Mouse (Mus musculus) forebrain, embryonic 16.5 days (tissue): ENCODE data around the gene Foxo3. TPM values are rescaled to one million over a fixed set of nuclear protein-coding genes. Genes with fewer than 3 reads are reported as not detected.

ENCODE experiments used
- ATAC-seq: fragments of 200-750 bp; cut with Nextera tagmentation; 2 replicates; pipeline ENCODE4 v1.8.0; 2017; ENCODE audit warnings: mild to moderate bottlenecking, moderate library complexity
- H3K27ac ChIP-seq: fragments of 300-500 bp; sonication (generic); 2 replicates; pipeline ENCODE4 v1.5.1; 2014; ENCODE audit warnings: low read length, control low read depth
- H3K27me3 ChIP-seq: fragments of 300-500 bp; sonication (generic); replicated peaks from 2 replicates; pipeline ENCODE4 v1.6.1; 2014; ENCODE audit warnings: low read length; ENCODE audit not compliant: control insufficient read depth, insufficient read depth
- H3K36me3 ChIP-seq: fragments of 300-500 bp; sonication (generic); 2 replicates; pipeline ENCODE4 v1.6.1; 2014; ENCODE audit not compliant: control insufficient read depth, insufficient read depth
- H3K4me1 ChIP-seq: fragments of 300-500 bp; sonication (generic); replicated peaks from 2 replicates; pipeline ENCODE4 v1.6.1; 2014; ENCODE audit warnings: low read length; ENCODE audit not compliant: control insufficient read depth, insufficient read depth
- H3K4me2 ChIP-seq: fragments of 300-500 bp; sonication (generic); 2 replicates; pipeline ENCODE4 v1.6.1; 2014; ENCODE audit warnings: mild to moderate bottlenecking, low read length, control low read depth
- H3K4me3 ChIP-seq: fragments of 300-500 bp; sonication (generic); replicated peaks from 2 replicates; pipeline ENCODE4 v1.5.1; 2014; ENCODE audit warnings: mild to moderate bottlenecking, low read length, control low read depth
- H3K9ac ChIP-seq: fragments of 300-500 bp; sonication (generic); replicated peaks from 2 replicates; pipeline ENCODE4 v1.6.1; 2014; ENCODE audit warnings: low read depth, low read length, control low read depth
- H3K9me3 ChIP-seq: fragments of 300-500 bp; sonication (generic); 2 replicates; pipeline ENCODE4 v1.6.1; 2016; ENCODE audit warnings: low read length; ENCODE audit not compliant: control insufficient read depth
- WGBS: fragments of 180-500 bp; shearing (Covaris S2); extraction: QIAGEN DNeasy Blood & Tissue Kit; methylation state at CpG from one replicate; pipeline ENCODE4 v1.1.7; 2014; 5-methylcytosine and 5-hydroxymethylcytosine counted together
- polyA plus RNA-seq: library from polyadenylated mRNA; unstranded; fragments of >200 nt; fragmentation: Nextera tagmentation; extraction: Ambion mirVana; gene quantifications from 2 replicates; pipeline ENCODE4 v1.2.1, GENCODE M21; 2015

Gene Foxo3
- 4.7 and 4.8 TPM in 2 replicates for polyA plus RNA-seq

DNA sequence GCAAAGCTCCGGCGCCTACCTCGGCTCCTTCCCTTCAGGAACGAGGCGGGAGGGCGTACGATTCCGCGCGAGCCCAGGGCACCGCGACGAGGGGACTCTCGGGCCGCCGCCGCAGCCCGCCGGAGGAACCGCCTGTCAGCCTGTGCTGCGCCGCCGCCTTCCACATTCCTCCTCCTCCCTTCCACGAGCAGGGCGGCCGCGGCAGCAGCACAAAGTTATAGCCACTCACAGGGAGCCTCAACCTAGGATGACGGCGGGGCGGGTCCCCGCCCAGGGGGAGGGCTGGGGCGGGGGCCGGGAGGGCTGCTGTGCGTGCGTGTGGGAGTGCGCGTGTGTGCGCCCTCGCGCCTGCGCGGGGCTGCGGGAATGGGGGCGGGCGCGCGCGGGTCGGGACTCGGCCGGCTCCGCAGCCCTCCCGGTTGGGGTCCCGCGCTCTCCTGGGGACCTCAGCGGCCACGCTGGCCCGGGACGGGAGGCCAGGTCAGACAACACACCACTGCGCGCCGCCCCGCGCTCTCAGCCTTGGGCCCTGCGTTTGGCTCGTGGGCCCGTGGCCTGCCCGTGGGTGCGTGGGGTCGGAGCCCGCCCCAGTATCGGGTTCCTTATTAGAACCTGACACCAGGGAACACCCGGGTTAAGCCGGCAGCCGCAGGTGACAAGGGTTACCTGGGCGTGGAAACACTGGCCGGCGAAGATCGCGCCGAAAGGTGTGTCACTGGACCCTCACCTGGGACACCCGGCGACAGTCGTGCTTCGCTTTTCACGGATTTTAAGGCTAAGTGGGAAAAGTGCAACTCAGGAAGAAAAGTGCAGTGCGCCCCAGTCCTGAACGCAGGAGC lies at the start of gene Foxo3:
Gene Foxo3 (minus strand): TSS at position 249 of the 839 bp plus-strand sequence.
- H3K4me1 ChIP-seq: peaks cover 30% of the 10 kb centered on the region
- ATAC-seq: peak; percentile 76
- WGBS: under 1% methylated on average over 75 of the region's 88 CpGs
- H3K4me2 ChIP-seq: peak within 1 kb of the TSS; percentile 96
- peaks cover 2% of the 10 kb centered on the region; the same call in 1 of the 2 replicates for H3K27me3 ChIP-seq
- peak within 1 kb of the TSS; percentile 90 for H3K4me3 ChIP-seq
- H3K9me3 ChIP-seq: no peaks in the 10 kb centered on the region
- H3K36me3 ChIP-seq: no peaks in the 10 kb centered on the region
- H3K9ac ChIP-seq: peak within 1 kb of the TSS; percentile 77
- H3K27ac ChIP-seq: peak within 1 kb of the TSS; percentile 99

DNA sequence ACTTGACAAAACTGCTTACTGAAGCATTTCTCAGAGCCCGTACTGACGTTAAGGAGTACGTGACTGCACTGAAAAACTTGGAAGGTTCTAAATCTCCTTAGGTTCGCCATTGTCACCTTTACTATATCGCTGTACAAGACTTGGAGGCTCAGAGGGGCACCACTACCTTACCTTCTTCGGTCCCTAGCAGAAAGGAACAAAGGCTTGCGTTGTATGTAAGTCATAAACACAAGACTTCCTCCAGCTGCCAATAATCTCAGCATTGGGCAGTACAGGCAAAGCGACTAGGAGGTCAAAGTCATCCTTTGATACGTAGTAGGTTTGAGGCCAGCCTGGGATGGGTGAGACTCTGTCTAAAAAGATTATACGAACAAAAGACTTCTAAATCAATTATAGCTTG lies 48.8 kb upstream of the Foxo3 start:
- Histone ChIP-seq H3K4me3 (no peak overlapping the region), H3K27ac (no peak overlapping the region), H3K36me3 (no peaks in the 10 kb centered on the region), H3K9me3 (no peaks in the 10 kb centered on the region), H3K4me1 (no peaks in the 10 kb centered on the region), H3K4me2 (no peak overlapping the region), H3K9ac (no peak overlapping the region), H3K27me3 (no peaks in the 10 kb centered on the region; the same call in 1 of the 2 replicates)
- ATAC-seq: no peak
- 68% methylated on average over 10 of the region's 10 CpGs for WGBS

DNA sequence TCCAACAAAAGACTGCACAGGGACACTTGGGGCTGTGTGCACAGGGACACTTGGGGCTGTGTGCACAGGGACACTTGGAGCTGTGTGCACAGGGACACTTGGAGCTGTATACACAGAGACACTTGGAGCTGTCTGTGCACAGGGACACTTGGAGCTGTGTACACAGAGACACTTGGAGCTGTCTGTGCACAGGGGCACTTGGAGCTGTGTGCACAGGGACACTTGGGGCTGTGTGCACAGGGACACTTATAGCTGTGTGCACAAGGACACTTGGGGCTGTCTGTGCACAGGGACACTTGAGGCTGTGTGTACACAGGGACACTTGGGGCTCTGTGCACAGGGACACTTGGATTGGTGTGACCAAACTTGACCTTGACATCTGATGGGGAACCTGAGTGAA lies 47.4 kb upstream of the Foxo3 start:
- Histone ChIP-seq H3K36me3 (no peaks in the 10 kb centered on the region), H3K4me2 (no peak overlapping the region), H3K4me1 (no peaks in the 10 kb centered on the region), H3K4me3 (no peak overlapping the region), H3K27ac (no peak overlapping the region), H3K27me3 (no peaks in the 10 kb centered on the region; the same call in 1 of the 2 replicates), H3K9me3 (no peaks in the 10 kb centered on the region), H3K9ac (no peak overlapping the region)
- ATAC-seq: no peak

- Histone ChIP-seq H3K4me1 (peaks cover 4% of the 10 kb centered on the region; the same call in 1 of the 2 replicates), H3K9me3 (no peaks in the 10 kb centered on the region), H3K27me3 (no peaks in the 10 kb centered on the region), H3K4me2 (no peak overlapping the region), H3K27ac (no peak overlapping the region), H3K9ac (no peak overlapping the region), H3K4me3 (no peak overlapping the region), H3K36me3 (no peaks in the 10 kb centered on the region)
- ATAC-seq: no peak
- 87% methylated on average over 22 of the region's 22 CpGs for WGBS
These were observed 36.7 kb upstream of the Foxo3 start for GRCm38 (mm10) chr10:42313222-42313786.

- H3K27me3 ChIP-seq: no peaks in the 10 kb centered on the region
- peaks cover 6% of the 10 kb centered on the region; the same call in 1 of the 2 replicates for H3K4me1 ChIP-seq
- H3K27ac ChIP-seq: no peak overlapping the region
- H3K36me3 ChIP-seq: no peaks in the 10 kb centered on the region
- no peak overlapping the region for H3K9ac ChIP-seq
- no peak overlapping the region for H3K4me2 ChIP-seq
- H3K9me3 ChIP-seq: no peaks in the 10 kb centered on the region
- WGBS: 56% methylated on average over 1 of the region's 1 CpGs
- H3K4me3 ChIP-seq: no peak overlapping the region
- no peak for ATAC-seq
These were observed 36.0 kb upstream of the Foxo3 start for GRCm38 (mm10) chr10:42312557-42312956.

DNA sequence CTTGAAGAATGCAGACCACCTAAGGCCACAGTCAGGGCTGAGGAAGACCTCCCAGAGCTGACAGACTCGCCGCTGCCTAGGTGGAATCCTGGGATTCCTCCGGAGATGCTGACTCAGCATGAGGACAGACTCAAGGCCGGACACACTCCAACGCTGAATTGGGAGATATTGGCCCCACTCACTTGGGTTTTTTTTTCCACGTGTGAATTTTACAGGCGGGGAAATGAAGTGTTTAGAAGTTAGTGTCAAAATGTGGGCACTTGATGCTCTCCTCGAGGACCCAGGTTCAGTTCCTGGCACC lies 32.1 kb upstream of the Foxo3 start:
- Histone ChIP-seq H3K4me1 (peaks cover 6% of the 10 kb centered on the region; the same call in 1 of the 2 replicates), H3K36me3 (no peaks in the 10 kb centered on the region), H3K9me3 (no peaks in the 10 kb centered on the region), H3K9ac (no peak overlapping the region), H3K4me2 (peak overlapping the region; percentile 48), H3K27me3 (no peaks in the 10 kb centered on the region), H3K4me3 (peak overlapping the region; percentile 25), H3K27ac (no peak overlapping the region)
- WGBS: 35% methylated on average over 8 of the region's 8 CpGs
- ATAC-seq: no peak

DNA sequence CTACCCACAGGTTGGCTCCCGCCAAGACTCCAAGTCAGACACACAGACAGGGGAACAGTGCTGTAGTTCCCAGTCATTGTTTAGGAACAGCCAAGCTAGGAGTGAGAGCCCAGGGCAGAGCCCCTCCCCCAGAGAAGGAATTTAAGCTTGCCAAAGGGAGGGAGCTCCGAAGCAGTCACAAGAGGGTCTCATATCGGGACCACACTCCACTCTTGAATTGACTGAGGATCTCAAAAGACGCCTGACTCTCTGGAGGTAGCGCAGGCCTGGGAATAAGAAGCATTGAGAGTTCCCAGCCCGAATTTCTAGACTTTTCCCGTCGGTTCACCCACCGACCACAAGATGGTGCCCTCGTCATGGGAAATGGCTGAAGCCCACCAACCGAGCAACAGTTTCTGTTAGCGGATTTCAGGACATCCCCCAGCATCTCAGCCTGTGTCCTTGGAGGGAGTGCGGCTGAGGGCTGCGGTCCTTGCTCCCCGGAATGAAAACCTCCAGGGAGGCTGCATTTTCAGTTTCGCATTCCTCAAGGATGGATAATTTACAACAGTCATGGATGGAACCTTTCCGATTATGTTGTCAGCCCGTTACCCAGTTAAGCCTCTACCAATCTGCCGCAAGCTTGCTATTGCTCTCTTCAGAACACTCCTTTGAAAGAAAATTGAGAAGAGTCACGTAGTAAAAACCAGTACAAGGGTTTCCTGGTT lies 31.6 kb upstream of the Foxo3 start:
- no peaks in the 10 kb centered on the region for H3K27me3 ChIP-seq
- ATAC-seq: peak; percentile 75
- H3K36me3 ChIP-seq: no peaks in the 10 kb centered on the region
- 5% methylated on average over 20 of the region's 20 CpGs for WGBS
- H3K4me2 ChIP-seq: peak overlapping the region; percentile 48
- H3K9ac ChIP-seq: 0 out of 2 replicates have a peak overlapping the region, but pooled peaks have one; percentile 28
- H3K4me1 ChIP-seq: peaks cover 6% of the 10 kb centered on the region; the same call in 1 of the 2 replicates
- no peak overlapping the region for H3K27ac ChIP-seq
- H3K4me3 ChIP-seq: peak overlapping the region; percentile 25
- no peaks in the 10 kb centered on the region for H3K9me3 ChIP-seq

- H3K27me3 ChIP-seq: no peaks in the 10 kb centered on the region
- no peak overlapping the region for H3K4me2 ChIP-seq
- H3K9ac ChIP-seq: no peak overlapping the region
- H3K4me1 ChIP-seq: peaks cover 6% of the 10 kb centered on the region; the same call in 1 of the 2 replicates
- H3K4me3 ChIP-seq: no peak overlapping the region
- H3K36me3 ChIP-seq: no peaks in the 10 kb centered on the region
- ATAC-seq: no peak
- WGBS: 86% methylated on average over 8 of the region's 8 CpGs
- no peaks in the 10 kb centered on the region for H3K9me3 ChIP-seq
- H3K27ac ChIP-seq: no peak overlapping the region
These were observed 29.9 kb upstream of the Foxo3 start for GRCm38 (mm10) chr10:42306422-42306821.

DNA sequence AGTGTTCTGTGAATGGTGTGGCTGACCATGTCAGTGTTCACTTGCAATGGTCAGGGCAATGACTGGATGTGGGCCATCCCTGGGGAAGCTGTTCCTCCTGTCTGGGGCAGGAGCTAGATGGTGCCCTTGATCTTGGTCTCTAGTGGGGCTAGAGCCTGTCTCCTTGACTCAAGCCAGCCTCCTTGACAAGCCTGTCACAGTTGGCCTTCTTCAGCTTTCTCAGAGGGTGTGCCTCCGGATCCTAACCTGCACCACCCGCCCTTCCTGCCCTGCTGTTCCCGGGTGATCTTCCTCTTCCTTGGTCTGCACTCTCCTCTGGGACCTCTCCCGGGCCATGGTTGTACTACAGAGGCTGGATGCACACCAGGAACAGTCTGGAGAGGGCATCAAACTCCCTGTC lies 24.2 kb upstream of the Foxo3 start:
- no peak overlapping the region for H3K9ac ChIP-seq
- no peak overlapping the region for H3K4me3 ChIP-seq
- no peaks in the 10 kb centered on the region for H3K27me3 ChIP-seq
- H3K4me1 ChIP-seq: no peaks in the 10 kb centered on the region
- 66% methylated on average over 4 of the region's 4 CpGs for WGBS
- no peak for ATAC-seq
- H3K27ac ChIP-seq: no peak overlapping the region
- H3K4me2 ChIP-seq: no peak overlapping the region
- no peaks in the 10 kb centered on the region for H3K9me3 ChIP-seq
- H3K36me3 ChIP-seq: no peaks in the 10 kb centered on the region
